Mouse (Mus musculus): ENCODE measurements at regions not wholly inside any gene's neighbourhood (a gene's known extent, or its start where the extent isn't known, plus 50 kb on each side); places are given as distances from the start of the nearest gene placed in this dataset.

GRCm38 (mm10) chr4:81005507-81006328 is 95.3 kb downstream of the Lurap1l start:
- DNase-seq: no peak

- DNase-seq: no peak
Measured at GRCm38 (mm10) chr4:81006546-81006945, 96.1 kb downstream of the Lurap1l start.

- no peak for DNase-seq
Measured at GRCm38 (mm10) chr4:81021850-81022249, 111.4 kb downstream of the Lurap1l start.

- DNase-seq: no peak
Measured at GRCm38 (mm10) chr4:81023436-81023983, 113.1 kb downstream of the Lurap1l start.

- DNase-seq: no peak
Measured at GRCm38 (mm10) chr4:81027558-81027957, 117.1 kb downstream of the Lurap1l start.

- no peak for DNase-seq
Measured at GRCm38 (mm10) chr4:81030671-81031070, 120.2 kb downstream of the Lurap1l start.

- no peak for DNase-seq
Measured at GRCm38 (mm10) chr4:81037336-81037902, 127.0 kb downstream of the Lurap1l start.

GRCm38 (mm10) chr4:81058227-81058626 is 147.8 kb downstream of the Lurap1l start:
- no peak for DNase-seq

- DNase-seq: peak; percentile 11 to 23
Measured at GRCm38 (mm10) chr4:81058809-81059208, 148.4 kb downstream of the Lurap1l start.

- DNase-seq: no peak
Measured at GRCm38 (mm10) chr4:81059356-81059755, 148.9 kb downstream of the Lurap1l start.

GRCm38 (mm10) chr4:81082290-81082947 is 172.0 kb downstream of the Lurap1l start:
- DNase-seq: no peak

- no peak for DNase-seq
Measured at GRCm38 (mm10) chr4:81085188-81085587, 174.7 kb downstream of the Lurap1l start.

- no peak for DNase-seq
Measured at GRCm38 (mm10) chr4:81096581-81096980, 186.1 kb downstream of the Lurap1l start.

- no peak for DNase-seq
Measured at GRCm38 (mm10) chr4:81097597-81097996, 187.2 kb downstream of the Lurap1l start.

- no peak for DNase-seq
Measured at GRCm38 (mm10) chr4:81101049-81101448, 190.6 kb downstream of the Lurap1l start.

- DNase-seq: no peak
Measured at GRCm38 (mm10) chr4:81111307-81111706, 200.9 kb downstream of the Lurap1l start.

- DNase-seq: no peak
Measured at GRCm38 (mm10) chr4:81116411-81116810, 206.0 kb downstream of the Lurap1l start.

- DNase-seq: no peak
Measured at GRCm38 (mm10) chr4:81124155-81124554, 213.7 kb downstream of the Lurap1l start.

GRCm38 (mm10) chr4:81129874-81130273 is 219.4 kb downstream of the Lurap1l start:
- no peak for DNase-seq

- no peak for DNase-seq
Measured at GRCm38 (mm10) chr4:81173111-81173510, 262.7 kb downstream of the Lurap1l start.

GRCm38 (mm10) chr4:81177443-81178041 is 265.1 kb downstream of the Mpdz start:
- no peak for DNase-seq

- no peak for DNase-seq
Measured at GRCm38 (mm10) chr4:81178047-81178781, 264.4 kb downstream of the Mpdz start.
